Mouse (Mus musculus) left cerebral cortex, adult 2 months (tissue): Measurements from ENCODE around the gene Gm49380. TPM values are rescaled to one million over a fixed set of nuclear protein-coding genes. Genes with fewer than 3 reads are reported as not detected.
A peak's percentile ranks its signal among the peaks of the same experiment; 100 is the strongest.

Experiments used
- DNase-seq, 2 experiments: peaks; one replicate each; pipeline ENCODE4 v3.0.0; 2021 to 2022; ENCODE audit warnings: low spot score in 2 of 2, mixed read lengths in 1 of 2; ENCODE audit errors: extremely low spot score in 1 of 2
- H3K27ac ChIP-seq: fragments of 200-600 bp; 2 replicates; pipeline ENCODE4 v1.8.1; 2022
- H3K4me3 ChIP-seq: fragments of 200-600 bp; 2 replicates; pipeline ENCODE4 v1.8.1; 2022
- CTCF ChIP-seq: fragments of 200-600 bp; IDR thresholded peaks from 2 replicates; pipeline ENCODE4 v1.8.1; 2022; ENCODE audit warnings: antibody characterized with exemption, mild to moderate bottlenecking, moderate library complexity
- intact Hi-C: fragments of 180-260 bp; cut with DNase I; formaldehyde crosslinking; loops from one replicate; pipeline ENCODE4 v1.15.1; 2025
- total RNA-seq, 2 experiments: library from RNA; stranded (reverse); gene quantifications; 2 replicates each; pipeline ENCODE4 v1.2.3; 2021

The Gm49380 gene
- total RNA-seq, 2 experiments from 2014 or later, result 0.56 TPM; not detected in 1

DNA sequence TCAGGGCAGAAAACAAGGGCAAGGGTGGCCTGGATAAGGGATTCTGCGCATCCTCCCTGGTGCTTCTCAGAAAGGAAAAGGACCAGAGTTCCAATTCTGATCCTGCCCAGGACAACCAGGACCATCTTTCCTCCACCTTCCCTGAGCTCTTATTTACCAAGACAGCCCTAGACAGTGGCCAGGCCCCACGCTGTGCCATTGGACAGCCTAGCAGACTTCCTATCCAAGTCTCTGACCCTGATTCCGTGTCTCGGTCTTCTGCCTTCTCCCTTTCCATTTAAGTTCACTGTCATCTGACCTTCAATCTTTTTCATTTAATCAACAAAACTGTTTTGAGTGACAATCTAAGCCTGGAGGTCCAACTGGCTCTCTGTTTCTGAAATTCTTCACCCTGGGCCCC lies 6.7 kb downstream of the Gm49380 start:
- Histone ChIP-seq H3K27ac (peak overlapping the region; percentile 57), H3K4me3 (no peak overlapping the region)
- DNase-seq, result no peak
- TF ChIP-seq CTCF, result no peak
- intact Hi-C loops, result loop anchor here (5.0 kb wide), 1 partner anchor 39 kb away; the partner anchor contains the start of gene Usp2

DNA sequence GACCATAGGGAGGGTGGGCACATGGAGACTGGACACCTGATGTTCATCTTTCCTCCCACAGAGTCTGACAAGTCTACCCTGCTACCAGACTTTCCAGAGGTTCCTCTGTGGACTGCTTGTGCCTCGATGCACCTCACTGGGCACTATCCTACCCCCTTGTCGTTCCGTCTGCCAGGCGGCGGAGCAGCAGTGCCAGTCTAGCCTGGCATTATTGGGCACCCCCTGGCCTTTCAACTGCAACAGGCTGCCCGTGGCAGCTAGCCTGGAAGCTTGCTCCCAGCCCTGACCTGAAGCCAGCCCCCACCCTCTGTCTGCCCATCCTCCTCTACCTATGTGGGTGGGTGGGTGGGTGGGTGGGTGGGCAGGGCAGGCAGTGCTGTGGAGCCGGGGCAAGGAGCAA lies 7.1 kb downstream of the Gm49380 start:
- TF ChIP-seq CTCF, result no peak
- intact Hi-C loops, result loop anchor here (5.0 kb wide), 1 partner anchor 39 kb away; the partner anchor contains the start of gene Usp2
- Histone ChIP-seq H3K4me3 (no peak overlapping the region), H3K27ac (no peak overlapping the region; the same call in 1 of the 2 replicates)
- no peak for DNase-seq

DNA sequence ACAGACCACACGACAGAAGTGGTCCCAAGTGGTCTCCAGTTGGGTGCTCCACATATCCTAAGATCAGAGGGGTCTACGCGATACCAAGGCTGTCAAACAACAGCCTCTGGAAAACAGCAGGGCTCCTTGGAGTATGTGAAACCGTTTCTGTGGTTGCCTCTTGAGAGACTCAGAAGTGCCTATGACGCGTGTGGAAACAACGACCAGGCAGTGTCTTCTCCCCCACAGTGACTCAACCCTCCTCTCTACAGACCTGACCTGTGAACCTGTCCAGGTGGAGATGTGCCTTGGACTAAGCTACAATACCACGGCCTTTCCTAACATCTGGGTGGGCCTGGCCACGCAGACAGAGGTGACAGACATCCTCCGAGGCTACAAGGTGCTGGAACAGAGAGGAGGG lies 7.5 kb downstream of the Gm49380 start:
- Histone ChIP-seq H3K27ac (no peak overlapping the region), H3K4me3 (no peak overlapping the region)
- DNase-seq, result no peak
- no peak for TF ChIP-seq CTCF
- intact Hi-C loops, result loop anchor here (5.0 kb wide), 1 partner anchor 38 kb away; the partner anchor contains the start of gene Usp2

DNA sequence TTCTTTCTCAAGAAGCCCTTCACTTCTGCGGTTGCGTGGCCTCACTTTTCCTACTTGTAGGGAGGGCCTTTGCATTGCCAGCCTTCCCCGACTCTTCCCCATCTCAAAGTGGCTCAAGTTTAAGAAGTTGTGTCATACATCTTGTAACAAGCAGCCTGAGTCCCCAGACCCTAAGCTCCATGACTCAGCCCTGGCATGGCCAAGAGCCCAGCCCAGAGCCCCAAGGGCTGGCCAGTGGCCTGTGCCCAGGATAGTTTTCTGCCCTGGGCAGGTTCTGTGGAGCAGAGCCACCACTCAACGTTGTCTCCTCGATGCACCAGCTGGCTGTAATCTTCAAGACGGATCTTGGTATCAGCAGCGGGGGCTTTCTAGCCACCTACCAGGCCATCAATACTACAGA lies 8.4 kb downstream of the Gm49380 start:
- DNase-seq, result no peak
- Histone ChIP-seq H3K4me3 (no peak overlapping the region), H3K27ac (no peak overlapping the region)
- TF ChIP-seq CTCF, result no peak
- intact Hi-C loops, result loop anchor here (5.0 kb wide), 1 partner anchor 38 kb away; the partner anchor contains the start of gene Usp2

DNA sequence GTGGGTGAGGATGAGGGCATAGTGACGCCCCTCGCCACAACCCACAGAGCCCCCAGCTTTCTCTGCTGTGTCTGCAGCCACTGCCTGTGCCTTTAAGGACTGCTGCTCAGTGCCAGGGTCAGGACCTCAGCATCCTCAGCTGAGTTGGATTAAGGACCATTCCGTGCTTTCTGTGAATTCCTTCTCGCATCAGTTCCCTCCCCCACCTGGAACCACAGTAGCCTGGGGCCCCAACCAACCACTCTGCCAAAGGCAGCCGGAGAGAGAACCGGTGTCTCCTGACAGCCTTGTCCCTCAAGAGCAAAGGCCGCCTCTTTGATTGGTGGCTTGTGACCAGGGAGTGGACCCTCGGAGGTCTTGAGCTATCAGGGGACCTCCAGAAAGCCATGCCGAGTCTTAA lies 11.8 kb downstream of the Gm49380 start, which contains the start of gene Mfrp:
Gene Mfrp (plus strand): TSS at position 240 of the 400 bp plus-strand sequence.
- no peak for TF ChIP-seq CTCF
- H3K4me3 ChIP-seq, result no peak within 1 kb of the TSS
- H3K27ac ChIP-seq, result no peak within 1 kb of the TSS
- intact Hi-C loops, result no loop called here
- DNase-seq, result no peak

DNA sequence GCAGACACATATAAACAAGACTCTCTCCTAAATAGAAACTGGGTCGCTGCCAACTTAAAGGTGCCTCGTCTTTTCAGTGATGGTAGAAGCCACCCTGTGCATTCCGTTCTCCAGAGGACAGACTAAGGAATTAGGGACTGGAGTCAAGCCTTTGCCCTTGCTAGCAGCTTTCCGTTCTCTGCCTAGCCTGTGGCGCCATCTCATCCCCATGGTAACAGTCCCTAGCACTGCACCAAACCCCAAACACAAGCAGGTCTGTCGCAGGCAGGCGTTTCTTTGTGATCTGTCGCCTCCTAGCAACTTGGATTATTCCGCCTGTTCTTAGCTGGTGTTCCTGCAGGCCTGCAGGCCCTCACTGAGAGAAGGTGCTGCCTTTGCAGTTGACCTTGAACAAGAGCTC lies 16.8 kb downstream of the Gm49380 start:
- intact Hi-C loops, result loop anchor here (5.0 kb wide), 1 partner anchor 114 kb away; no protein-coding TSS in a partner anchor
- DNase-seq, result peak in 1 of 2 experiments; percentile 55

DNA sequence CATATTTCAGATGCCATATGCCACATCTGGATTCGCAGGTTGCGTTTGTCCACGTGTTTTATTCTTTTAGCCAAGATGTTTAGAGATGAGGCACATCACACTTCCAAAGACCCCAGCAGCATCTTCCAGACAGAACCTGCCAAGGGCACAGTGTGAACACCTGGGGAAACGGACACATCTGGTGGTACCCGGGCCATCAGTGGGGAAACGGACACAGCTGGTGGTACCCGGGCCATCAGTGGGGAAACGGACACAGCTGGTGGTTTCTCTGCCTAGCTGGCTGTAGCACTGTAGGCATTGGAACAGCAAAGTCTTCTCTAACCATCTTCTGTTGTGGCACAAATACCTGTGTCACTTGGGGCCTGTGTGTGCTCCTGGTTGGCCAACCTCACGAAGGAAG lies 17.5 kb downstream of the Gm49380 start:
- no peak for TF ChIP-seq CTCF
- intact Hi-C loops, result loop anchor here (2.0 to 5.0 kb wide), 2 partner anchors 19 to 113 kb away; no protein-coding TSS in a partner anchor
- DNase-seq, result no peak
- peak overlapping the region; percentile 84; the same call in 1 of the 2 replicates for H3K27ac ChIP-seq
- no peak overlapping the region for H3K4me3 ChIP-seq

More for the DNA sequence above, 16.8 kb downstream of the Gm49380 start:
- H3K4me3 ChIP-seq, result no peak overlapping the region
- peak overlapping the region; percentile 84 for H3K27ac ChIP-seq
- no peak for TF ChIP-seq CTCF

DNA sequence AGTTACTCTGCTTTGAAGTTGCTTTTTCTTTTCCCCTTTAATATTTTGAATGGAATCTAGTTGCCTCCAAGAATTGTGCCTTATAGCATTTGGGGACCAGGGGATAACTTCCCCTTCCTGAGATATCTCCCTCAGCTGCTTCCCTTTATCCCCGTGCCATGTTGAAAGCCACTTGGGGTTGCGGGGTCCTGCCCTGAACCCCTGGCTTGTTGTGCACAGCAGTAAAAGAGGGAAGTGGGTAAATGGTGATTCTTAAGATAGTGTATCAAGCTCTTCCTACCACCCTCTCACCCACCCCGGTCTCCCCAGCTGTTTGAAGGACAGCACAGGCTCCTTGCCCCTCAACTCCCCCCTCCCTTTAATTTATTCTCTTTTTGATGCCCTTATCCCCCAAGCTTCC lies 18.6 kb downstream of the Gm49380 start:
- no peak for TF ChIP-seq CTCF
- no peak overlapping the region for H3K27ac ChIP-seq
- H3K4me3 ChIP-seq, result no peak overlapping the region
- no peak for DNase-seq
- intact Hi-C loops, result loop anchor here (2.0 to 5.0 kb wide), 2 partner anchors 18 to 112 kb away; no protein-coding TSS in a partner anchor

DNA sequence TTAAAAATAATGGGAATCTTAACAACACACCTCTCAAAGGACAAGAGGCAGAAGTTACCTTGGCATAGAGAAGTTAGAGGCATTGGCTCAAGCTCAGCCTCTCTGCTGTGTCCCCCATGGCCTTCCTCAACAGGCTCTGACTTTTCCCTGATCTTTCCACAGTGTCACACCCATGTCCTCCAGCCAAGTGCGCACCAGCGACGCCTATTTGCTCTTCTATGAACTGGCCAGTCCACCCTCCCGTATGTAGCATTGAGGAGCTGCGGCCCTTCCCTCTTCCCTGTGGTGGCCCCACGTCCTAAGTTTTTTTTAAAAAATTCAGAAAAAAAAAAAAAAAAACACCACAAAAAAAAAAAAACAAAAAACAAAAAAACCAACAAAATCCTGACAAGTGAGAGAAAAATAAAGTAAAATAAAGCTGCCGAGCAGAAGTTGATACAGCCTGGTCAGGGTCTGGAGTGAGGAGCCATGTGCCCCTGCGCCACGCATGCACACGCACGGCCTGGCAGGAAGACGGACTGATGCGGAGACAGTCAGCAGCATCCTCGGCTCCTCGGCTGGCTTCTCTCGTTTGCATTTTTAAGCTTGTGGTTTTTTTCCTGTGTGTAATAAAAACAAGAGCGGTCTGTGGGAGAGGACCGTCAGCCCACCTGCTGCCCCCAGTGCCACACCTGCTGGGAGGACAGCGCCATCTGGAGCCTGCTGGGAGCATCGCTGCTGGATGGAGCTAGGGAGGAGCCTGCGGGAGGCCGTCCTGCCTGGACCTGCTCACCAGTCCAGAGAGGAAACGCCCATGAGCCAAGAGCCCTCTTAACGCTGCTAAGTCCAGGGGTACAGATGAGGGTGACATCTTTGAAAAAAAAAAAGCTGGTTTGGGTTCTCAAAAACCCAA lies 19.4 kb downstream of the Gm49380 start:
- intact Hi-C loops, result loop anchor here (2.0 kb wide), 1 partner anchor 17 kb away; no protein-coding TSS in a partner anchor
- DNase-seq, result peak; percentile 79 to 94
- peak; percentile 93 for TF ChIP-seq CTCF
- peak overlapping the region; percentile 69 for H3K27ac ChIP-seq
- no peak overlapping the region for H3K4me3 ChIP-seq

DNA sequence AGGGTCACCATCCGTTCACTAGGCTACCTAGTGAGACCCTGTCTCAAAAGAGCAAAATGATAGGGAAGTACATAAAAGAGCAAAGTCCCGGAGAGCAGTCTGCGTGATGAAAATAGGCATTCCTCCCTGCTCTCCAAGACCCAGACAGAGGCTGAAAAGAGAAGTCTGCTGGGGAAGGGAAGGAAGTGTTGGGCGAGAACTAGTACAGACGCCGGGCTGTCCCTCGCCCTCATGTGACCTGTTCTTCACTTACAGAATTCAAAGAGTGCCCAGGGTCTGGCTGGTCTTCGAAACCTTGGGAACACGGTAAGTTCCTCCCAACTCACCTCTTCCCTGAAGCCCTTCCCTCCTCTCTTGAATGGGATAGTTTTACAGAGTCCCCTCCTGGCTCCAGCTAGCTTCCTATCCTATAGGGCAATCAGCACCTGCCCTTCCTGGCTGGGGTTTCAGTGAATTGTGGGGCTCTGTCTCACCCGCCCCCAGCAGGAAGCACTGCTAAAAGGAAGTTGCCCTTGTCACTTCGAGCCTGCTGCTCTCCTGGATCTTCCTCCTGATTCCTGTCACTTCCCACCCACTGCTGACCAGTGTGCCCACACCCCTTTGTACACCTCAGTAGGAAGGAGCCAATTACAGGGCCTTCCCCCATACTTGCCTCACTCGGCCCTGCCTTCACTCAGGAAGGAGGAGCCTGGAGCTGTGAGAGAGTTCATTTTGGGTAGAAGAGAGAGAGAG lies 24.3 kb downstream of the Gm49380 start:
- Histone ChIP-seq H3K4me3 (peak overlapping the region; percentile 16; the same call in 1 of the 2 replicates), H3K27ac (peak overlapping the region; percentile 96)
- TF ChIP-seq CTCF, result no peak
- no peak for DNase-seq
- intact Hi-C loops, result loop anchor here (10.0 kb wide), 1 partner anchor 344 kb away; the partner anchor contains the start of gene Nectin1

DNA sequence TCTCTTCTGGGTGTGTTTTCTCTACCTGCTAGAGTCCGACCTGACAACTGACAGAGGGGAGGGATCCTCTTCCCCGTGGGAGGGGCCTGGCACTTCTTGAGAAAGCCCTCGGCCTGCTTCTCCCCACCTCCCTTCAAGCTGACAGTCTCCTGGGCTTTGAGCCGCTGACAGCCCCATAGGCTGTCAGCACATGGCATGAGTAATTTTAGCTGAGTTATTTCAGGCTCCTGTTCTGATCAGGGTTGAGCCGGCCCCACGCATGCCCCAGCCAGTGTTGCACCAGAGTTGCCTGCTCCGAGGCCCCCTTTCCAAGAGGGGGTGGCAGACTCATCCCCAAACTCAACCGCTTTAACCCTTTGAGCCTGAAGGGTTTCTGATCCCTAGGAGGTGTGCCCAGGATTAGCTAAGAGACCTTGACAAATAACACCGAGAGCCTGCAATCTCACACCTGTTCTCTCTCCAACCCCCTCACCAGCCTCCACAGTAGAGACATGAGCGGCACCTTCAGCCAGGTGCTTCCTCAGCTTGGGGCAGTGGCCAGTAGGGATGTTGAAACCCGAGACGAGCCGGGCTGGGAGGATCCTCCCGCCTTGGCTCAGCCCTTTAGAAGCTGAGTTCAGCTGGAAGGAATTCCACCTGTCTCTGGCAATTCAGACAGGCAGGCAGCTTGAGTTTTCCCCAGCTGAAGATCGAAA lies 25.4 kb downstream of the Gm49380 start:
- DNase-seq, result peak in 1 of 2 experiments; percentile 69
- Histone ChIP-seq H3K27ac (peak overlapping the region; percentile 96), H3K4me3 (peak overlapping the region; percentile 81)
- no peak for TF ChIP-seq CTCF
- intact Hi-C loops, result loop anchor here (2.0 to 10.0 kb wide), 3 partner anchors 21 to 343 kb away; partner anchors contain the start of genes Nectin1, Thy1 and Usp2
